Mouse (Mus musculus) frontal cortex, adult (tissue): ENCODE results near the gene Psmb5.

Source experiments
- ATAC-seq: cut with Nextera tagmentation; 2 replicates; pipeline ENCODE4 v1.9.2; 2017; ENCODE audit warnings: mild to moderate bottlenecking, moderate library complexity, mixed read lengths; ENCODE audit not compliant: low TSS enrichment

The Psmb5 gene

GRCm38 (mm10) chr14:54592319-54592934, 25.4 kb downstream of the Psmb5 start:
- ATAC-seq = peak; percentile 77

- no peak for ATAC-seq
Measured at GRCm38 (mm10) chr14:54591056-54591455, 26.8 kb downstream of the Psmb5 start.

GRCm38 (mm10) chr14:54583681-54584338, 34.0 kb downstream of the Psmb5 start:
- peak; percentile 76 for ATAC-seq

GRCm38 (mm10) chr14:54582536-54582935, 35.3 kb downstream of the Psmb5 start:
- ATAC-seq = no peak

GRCm38 (mm10) chr14:54579638-54580037, 38.2 kb downstream of the Psmb5 start:
- no peak for ATAC-seq

GRCm38 (mm10) chr14:54578063-54578462, 39.8 kb downstream of the Psmb5 start:
- peak; percentile 43 for ATAC-seq

- peak; percentile 80 for ATAC-seq
Measured at GRCm38 (mm10) chr14:54577089-54577982, 40.5 kb downstream of the Psmb5 start, which contains the start of gene Ajuba. TSS of gene Ajuba (minus strand) at chr14:54577558.

GRCm38 (mm10) chr14:54576241-54577088, 41.4 kb downstream of the Psmb5 start:
- ATAC-seq = no peak

- ATAC-seq = no peak
Measured at GRCm38 (mm10) chr14:54575631-54576030, 42.2 kb downstream of the Psmb5 start.

GRCm38 (mm10) chr14:54575031-54575430, 42.8 kb downstream of the Psmb5 start:
- no peak for ATAC-seq

GRCm38 (mm10) chr14:54574253-54574652, 43.6 kb downstream of the Psmb5 start:
- ATAC-seq = no peak

GRCm38 (mm10) chr14:54572790-54573736, 44.8 kb downstream of the Psmb5 start:
- ATAC-seq = no peak

GRCm38 (mm10) chr14:54572122-54572521, 45.7 kb downstream of the Psmb5 start:
- no peak for ATAC-seq

GRCm38 (mm10) chr14:54569451-54570392, 48.1 kb downstream of the Psmb5 start:
- peak; percentile 22; the same call in 1 of the 2 replicates for ATAC-seq

GRCm38 (mm10) chr14:54568694-54569414, 49.0 kb downstream of the Psmb5 start:
- peak; percentile 73 for ATAC-seq
